Mouse (Mus musculus) kidney, embryonic 15.5 days (tissue): ENCODE measurements at regions not wholly inside any gene's neighbourhood (a gene's known extent, or its start where the extent isn't known, plus 50 kb on each side); places are given as distances from the start of the nearest gene placed in this dataset.

Experiments used
- ATAC-seq: fragments of 200-750 bp; cut with Nextera tagmentation; replicated peaks from 2 replicates; pipeline ENCODE4 v1.8.0; 2017; ENCODE audit warnings: moderate TSS enrichment; ENCODE audit not compliant: low FRiP score
- H3K27ac ChIP-seq: fragments of 300-500 bp; sonication (generic); 2 replicates; pipeline ENCODE4 v1.5.1; 2015; ENCODE audit warnings: mild to moderate bottlenecking, inconsistent platforms
- H3K27me3 ChIP-seq: fragments of 300-500 bp; sonication (generic); 2 replicates; pipeline ENCODE4 v1.6.1; 2015; ENCODE audit warnings: inconsistent platforms
- H3K36me3 ChIP-seq: fragments of 300-500 bp; sonication (generic); 2 replicates; pipeline ENCODE4 v1.6.1; 2015; ENCODE audit warnings: inconsistent platforms
- H3K4me1 ChIP-seq: fragments of 300-500 bp; sonication (generic); 2 replicates; pipeline ENCODE4 v1.6.1; 2015; ENCODE audit warnings: inconsistent platforms
- H3K4me2 ChIP-seq: fragments of 300-500 bp; sonication (generic); 2 replicates; pipeline ENCODE4 v1.6.1; 2015; ENCODE audit warnings: moderate library complexity, mild to moderate bottlenecking, inconsistent platforms
- H3K4me3 ChIP-seq: fragments of 300-500 bp; sonication (generic); replicated peaks from 2 replicates; pipeline ENCODE4 v1.5.1; 2015; ENCODE audit warnings: mild to moderate bottlenecking, inconsistent platforms
- H3K9ac ChIP-seq: fragments of 300-500 bp; sonication (generic); 2 replicates; pipeline ENCODE4 v1.6.1; 2015; ENCODE audit warnings: mild to moderate bottlenecking, inconsistent platforms
- H3K9me3 ChIP-seq: fragments of 300-500 bp; sonication (generic); replicated peaks from 2 replicates; pipeline ENCODE4 v1.6.1; 2016; ENCODE audit warnings: inconsistent platforms
- WGBS: fragments of 180-500 bp; shearing (Covaris S2); methylation state at CpG from one replicate; pipeline ENCODE4 v1.1.7; 2015; ENCODE audit warnings: mixed read lengths; 5-methylcytosine and 5-hydroxymethylcytosine counted together

GRCm38 (mm10) chr15:62202781-62203375 lies 1280.1 kb upstream of the A1bg start:
- Histone ChIP-seq H3K4me1 (peaks cover 20% of the 10 kb centered on the region), H3K9me3 (no peaks in the 10 kb centered on the region; the same call in 1 of the 2 replicates), H3K4me2 (no peak overlapping the region), H3K4me3 (no peak overlapping the region), H3K9ac (no peak overlapping the region), H3K36me3 (peaks cover 3% of the 10 kb centered on the region; the same call in 1 of the 2 replicates), H3K27me3 (no peaks in the 10 kb centered on the region), H3K27ac (no peak overlapping the region)
- 62% methylated on average over 10 of the region's 10 CpGs for WGBS
- ATAC-seq = no peak

DNA sequence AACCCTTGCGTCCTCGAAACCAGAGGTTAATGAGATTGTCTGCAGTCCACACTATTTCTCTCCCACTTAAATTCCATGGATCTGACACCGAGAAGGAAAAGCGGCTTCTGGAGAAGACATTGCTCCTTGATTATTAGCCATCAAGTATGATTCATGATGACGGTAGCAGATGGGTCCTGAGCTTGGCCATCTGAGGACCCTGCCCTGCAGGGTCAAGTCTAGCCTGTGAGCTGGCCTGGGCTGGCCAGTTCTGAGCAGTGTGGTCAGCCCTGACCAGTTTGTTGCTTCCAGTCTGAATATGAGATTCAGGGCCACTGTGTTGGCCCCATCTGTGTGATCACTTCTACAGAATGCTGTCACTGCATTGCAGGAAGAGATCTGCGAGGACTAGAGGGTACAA lies 1275.9 kb upstream of the A1bg start:
- no peak overlapping the region for H3K9ac ChIP-seq
- 84% methylated on average over 6 of the region's 6 CpGs for WGBS
- H3K9me3 ChIP-seq = no peaks in the 10 kb centered on the region; the same call in 1 of the 2 replicates
- no peak for ATAC-seq
- peaks cover 3% of the 10 kb centered on the region; the same call in 1 of the 2 replicates for H3K36me3 ChIP-seq
- no peaks in the 10 kb centered on the region for H3K27me3 ChIP-seq
- no peak overlapping the region for H3K4me3 ChIP-seq
- H3K27ac ChIP-seq = no peak overlapping the region
- no peak overlapping the region for H3K4me2 ChIP-seq
- H3K4me1 ChIP-seq = peaks cover 11% of the 10 kb centered on the region

GRCm38 (mm10) chr15:62198194-62198593 lies 1275.4 kb upstream of the A1bg start:
- Histone ChIP-seq H3K9ac (no peak overlapping the region), H3K4me3 (no peak overlapping the region)
- WGBS = 91% methylated on average over 4 of the region's 4 CpGs

GRCm38 (mm10) chr15:62195440-62195839 lies 1272.6 kb upstream of the A1bg start:
- Histone ChIP-seq H3K27ac (no peak overlapping the region), H3K27me3 (no peaks in the 10 kb centered on the region), H3K9ac (no peak overlapping the region), H3K36me3 (no peaks in the 10 kb centered on the region), H3K4me1 (no peaks in the 10 kb centered on the region), H3K4me2 (no peak overlapping the region), H3K4me3 (no peak overlapping the region), H3K9me3 (no peaks in the 10 kb centered on the region)
- WGBS = 71% methylated on average over 5 of the region's 5 CpGs
- ATAC-seq = no peak

More at GRCm38 (mm10) chr15:62198194-62198593, 1275.4 kb upstream of the A1bg start:
- Histone ChIP-seq H3K4me1 (peaks cover 9% of the 10 kb centered on the region), H3K27me3 (no peaks in the 10 kb centered on the region), H3K27ac (no peak overlapping the region), H3K9me3 (no peaks in the 10 kb centered on the region; the same call in 1 of the 2 replicates), H3K4me2 (no peak overlapping the region), H3K36me3 (peaks cover 3% of the 10 kb centered on the region; the same call in 1 of the 2 replicates)
- no peak for ATAC-seq

DNA sequence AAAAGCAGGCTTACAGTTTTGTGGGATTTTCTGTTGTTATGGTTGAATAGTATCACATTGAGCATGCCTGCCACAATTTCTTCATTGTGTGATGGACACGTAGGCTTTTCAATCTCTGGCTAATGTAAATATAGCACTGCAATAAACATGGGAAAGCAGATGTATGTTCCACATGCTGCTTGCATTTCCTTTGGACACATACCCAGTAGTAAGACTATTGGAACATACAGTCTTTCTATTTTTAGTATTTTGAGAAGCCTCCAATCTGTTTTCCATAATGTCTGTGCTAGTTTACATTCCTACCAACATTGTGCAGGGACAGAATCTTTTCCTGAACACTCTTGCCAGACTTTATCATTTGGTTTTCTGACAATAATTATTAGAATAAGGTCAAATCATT lies 1269.9 kb upstream of the A1bg start:
- 94% methylated on average over 1 of the region's 1 CpGs for WGBS
- no peak overlapping the region for H3K27ac ChIP-seq
- H3K4me2 ChIP-seq = no peak overlapping the region
- H3K4me3 ChIP-seq = no peak overlapping the region
- no peak overlapping the region for H3K9ac ChIP-seq
- H3K27me3 ChIP-seq = no peaks in the 10 kb centered on the region
- no peaks in the 10 kb centered on the region for H3K36me3 ChIP-seq
- no peaks in the 10 kb centered on the region for H3K9me3 ChIP-seq
- no peak for ATAC-seq
- no peaks in the 10 kb centered on the region for H3K4me1 ChIP-seq

DNA sequence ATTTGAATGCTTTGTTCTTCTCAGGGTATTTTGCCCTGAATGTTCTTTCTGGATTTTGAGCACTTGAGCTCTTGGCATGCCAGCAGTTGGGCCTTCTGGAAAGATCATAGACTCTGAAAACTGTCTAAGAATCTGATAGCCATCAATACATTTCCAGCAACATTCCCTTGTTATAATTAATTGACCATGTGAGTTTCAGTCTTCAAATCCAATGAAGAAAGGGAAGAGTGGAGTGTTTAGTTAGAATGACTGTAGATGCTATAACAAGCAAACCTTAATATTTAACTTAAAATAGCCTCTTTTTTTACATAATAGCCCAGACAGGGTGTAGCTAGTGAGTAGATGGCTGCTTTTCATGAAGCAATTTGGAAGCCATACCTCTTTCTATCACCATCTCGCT lies 1268.8 kb upstream of the A1bg start:
- H3K9ac ChIP-seq = no peak overlapping the region
- no peaks in the 10 kb centered on the region for H3K27me3 ChIP-seq
- no peaks in the 10 kb centered on the region for H3K4me1 ChIP-seq
- H3K36me3 ChIP-seq = no peaks in the 10 kb centered on the region
- H3K9me3 ChIP-seq = no peaks in the 10 kb centered on the region
- no peak for ATAC-seq
- H3K4me3 ChIP-seq = no peak overlapping the region
- no peak overlapping the region for H3K27ac ChIP-seq
- no peak overlapping the region for H3K4me2 ChIP-seq
- WGBS = 95% methylated on average over 1 of the region's 1 CpGs

DNA sequence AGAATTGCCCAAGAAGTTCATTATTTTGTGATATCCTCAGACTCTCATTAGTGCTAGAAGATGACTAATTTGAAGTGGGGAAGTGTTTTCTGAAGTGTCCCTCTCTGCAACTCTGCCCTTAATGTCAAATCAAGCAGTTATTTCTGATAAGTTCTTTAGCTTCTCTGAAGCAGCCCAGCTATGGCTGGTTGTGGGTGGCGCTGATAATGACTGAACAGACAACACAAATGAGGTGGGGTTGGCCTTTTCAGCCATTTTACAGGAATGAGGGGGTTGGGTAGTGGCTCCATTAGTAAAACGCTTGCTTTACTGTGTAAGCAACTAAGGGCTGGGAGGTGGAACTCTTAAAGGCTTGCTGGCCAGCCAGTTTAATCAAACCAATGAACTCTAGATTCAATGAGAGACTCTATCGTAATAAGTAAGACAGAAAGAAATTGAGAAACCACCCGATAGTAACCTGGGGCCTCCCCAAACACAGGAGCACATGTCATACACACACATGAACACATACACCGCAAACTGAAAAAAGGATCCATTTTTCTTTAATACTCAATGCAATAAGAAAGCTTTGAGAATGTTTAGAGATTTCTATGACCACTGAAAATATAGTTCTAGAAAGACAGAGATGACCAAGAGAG lies 1268.3 kb upstream of the A1bg start:
- Histone ChIP-seq H3K9ac (no peak overlapping the region), H3K4me3 (no peak overlapping the region), H3K27me3 (no peaks in the 10 kb centered on the region), H3K36me3 (no peaks in the 10 kb centered on the region), H3K9me3 (no peaks in the 10 kb centered on the region), H3K4me2 (no peak overlapping the region), H3K4me1 (no peaks in the 10 kb centered on the region), H3K27ac (no peak overlapping the region)
- no peak for ATAC-seq
- 90% methylated on average over 5 of the region's 5 CpGs for WGBS

GRCm38 (mm10) chr15:62190224-62190910 lies 1267.6 kb upstream of the A1bg start:
- WGBS = 89% methylated on average over 5 of the region's 5 CpGs
- Histone ChIP-seq H3K36me3 (no peaks in the 10 kb centered on the region), H3K27me3 (no peaks in the 10 kb centered on the region), H3K4me3 (no peak overlapping the region), H3K9ac (no peak overlapping the region), H3K27ac (no peak overlapping the region), H3K4me1 (no peaks in the 10 kb centered on the region), H3K9me3 (no peaks in the 10 kb centered on the region), H3K4me2 (no peak overlapping the region)
- no peak for ATAC-seq

DNA sequence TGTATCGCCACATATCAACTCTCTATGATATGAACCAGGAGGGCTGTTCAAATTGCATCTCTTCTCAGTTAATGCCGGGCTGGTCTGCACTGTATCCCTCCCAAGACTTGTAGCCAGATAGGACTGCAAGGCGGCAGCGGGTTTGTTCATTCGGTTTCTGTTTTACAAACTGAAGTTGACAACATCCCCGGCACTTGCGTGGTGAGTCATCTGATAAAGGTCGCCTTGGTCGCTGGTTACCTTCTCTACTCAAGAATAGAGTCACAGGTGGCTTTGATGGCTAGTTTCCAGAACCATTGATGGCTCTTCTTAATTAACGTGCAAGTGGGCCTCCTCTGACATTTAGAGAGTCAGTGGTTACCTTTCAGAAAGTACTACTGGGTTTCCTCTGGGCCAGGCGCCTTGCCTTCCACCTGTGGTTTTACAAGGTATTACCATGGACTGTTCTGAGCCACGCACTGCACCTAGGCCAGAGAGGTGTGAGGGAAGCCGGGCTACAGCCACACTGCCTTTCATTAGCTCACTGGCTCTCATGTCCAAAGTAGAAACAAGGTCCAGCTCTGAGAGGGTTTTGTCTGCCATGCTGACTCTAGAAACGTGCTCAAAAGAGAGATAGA lies 1266.9 kb upstream of the A1bg start:
- H3K27me3 ChIP-seq = no peaks in the 10 kb centered on the region
- no peaks in the 10 kb centered on the region for H3K4me1 ChIP-seq
- H3K36me3 ChIP-seq = no peaks in the 10 kb centered on the region
- H3K4me2 ChIP-seq = no peak overlapping the region
- no peaks in the 10 kb centered on the region for H3K9me3 ChIP-seq
- no peak overlapping the region for H3K27ac ChIP-seq
- ATAC-seq = no peak
- H3K4me3 ChIP-seq = no peak overlapping the region
- 94% methylated on average over 14 of the region's 14 CpGs for WGBS
- H3K9ac ChIP-seq = no peak overlapping the region

DNA sequence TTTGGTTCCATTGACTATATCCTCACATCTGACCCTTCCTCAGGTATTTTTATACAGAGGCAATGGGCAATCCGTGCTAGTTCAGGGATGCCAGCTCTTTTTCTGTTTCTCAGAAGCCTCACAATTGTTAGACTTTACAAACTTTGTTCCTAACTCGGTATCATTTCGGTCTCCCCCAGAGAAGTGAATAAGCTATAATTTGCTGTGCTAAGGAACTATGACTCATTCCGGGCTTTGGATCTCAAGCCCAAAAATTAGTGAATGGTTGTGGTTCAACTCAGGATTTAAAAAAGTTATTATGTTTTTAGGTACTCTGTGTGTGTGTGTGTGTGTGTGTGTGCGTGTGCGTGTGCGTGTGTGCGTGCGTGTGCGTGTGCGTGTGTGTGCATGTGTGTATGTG lies 1263.7 kb upstream of the A1bg start:
- Histone ChIP-seq H3K9ac (no peak overlapping the region), H3K27ac (no peak overlapping the region), H3K4me3 (no peak overlapping the region), H3K36me3 (0 out of 2 replicates have a peak, but pooled peaks cover 3% of the 10 kb centered on the region), H3K9me3 (no peaks in the 10 kb centered on the region), H3K4me2 (no peak overlapping the region), H3K4me1 (no peaks in the 10 kb centered on the region), H3K27me3 (no peaks in the 10 kb centered on the region)
- ATAC-seq = no peak
- 96% methylated on average over 11 of the region's 11 CpGs for WGBS

GRCm38 (mm10) chr15:62183803-62184202 lies 1261.0 kb upstream of the A1bg start:
- H3K27me3 ChIP-seq = no peaks in the 10 kb centered on the region
- WGBS = 95% methylated on average over 4 of the region's 4 CpGs
- 0 out of 2 replicates have a peak, but pooled peaks cover 3% of the 10 kb centered on the region for H3K36me3 ChIP-seq
- no peak overlapping the region for H3K4me2 ChIP-seq
- H3K27ac ChIP-seq = no peak overlapping the region
- H3K4me3 ChIP-seq = no peak overlapping the region
- ATAC-seq = no peak
- no peaks in the 10 kb centered on the region for H3K9me3 ChIP-seq
- no peaks in the 10 kb centered on the region for H3K4me1 ChIP-seq
- H3K9ac ChIP-seq = no peak overlapping the region

- ATAC-seq = no peak
- no peak overlapping the region for H3K4me2 ChIP-seq
- no peak overlapping the region for H3K4me3 ChIP-seq
- no peak overlapping the region for H3K9ac ChIP-seq
- H3K36me3 ChIP-seq = 0 out of 2 replicates have a peak, but pooled peaks cover 3% of the 10 kb centered on the region
- no peaks in the 10 kb centered on the region for H3K27me3 ChIP-seq
- H3K9me3 ChIP-seq = no peaks in the 10 kb centered on the region
- 59% methylated on average over 2 of the region's 2 CpGs for WGBS
- H3K27ac ChIP-seq = no peak overlapping the region
- H3K4me1 ChIP-seq = no peaks in the 10 kb centered on the region
Measured at GRCm38 (mm10) chr15:62181454-62181910, 1258.7 kb upstream of the A1bg start.
